In genomic region chr7:79512496-79512895, GRCm38 (mm10) we compare ENCODE assay signal across 16 mouse cellular contexts. TPM values are rescaled to one million over a fixed set of nuclear protein-coding genes. Genes with fewer than 3 reads are reported as not detected.
DNase-seq lines count a peak whose midpoint lies in the region; ATAC-seq and TF ChIP-seq lines count a peak whose summit lies in the region.
"Had no signal": no experiment of that assay in that cellular context is flagged by ENCODE, and none has a peak within 500 bp of the region (broad histone marks: within the 10 kb centered on the region; RNA-seq: fewer than 3 reads in every experiment).

No protein-coding gene starts in this region.

- WGBS in forebrain, embryonic 15.5 days: 19% methylated on average over 4 of the region's 4 CpGs
- 12% methylated on average over 4 of the region's 4 CpGs for WGBS in midbrain, embryonic 10.5 days
- WGBS in neural tube, embryonic 15.5 days: 7% methylated on average over 4 of the region's 4 CpGs

- peak overlapping the region; percentile 92 for H3K4me2 ChIP-seq in forebrain, embryonic 15.5 days (replicated peaks)
- H3K4me2 ChIP-seq in neural tube, embryonic 15.5 days: peak overlapping the region; percentile 87
- H3K4me2 ChIP-seq: heart, embryonic 12.5 days; lung, embryonic 15.5 days had no signal

- peak overlapping the region; percentile 35 for H3K9ac ChIP-seq in forebrain, embryonic 15.5 days (replicated peaks)
- 0 out of 2 replicates have a peak overlapping the region, but pooled peaks have one; percentile 11 for H3K9ac ChIP-seq in neural tube, embryonic 15.5 days (replicated peaks)
- H3K9ac ChIP-seq: heart, embryonic 12.5 days; lung, embryonic 15.5 days had no signal

- H3K9me3 ChIP-seq in forebrain, embryonic 15.5 days: no peaks in the 10 kb centered on the region
- no peaks in the 10 kb centered on the region for H3K9me3 ChIP-seq in midbrain, embryonic 10.5 days (replicated peaks)
- H3K9me3 ChIP-seq in neural tube, embryonic 15.5 days (replicated peaks): no peaks in the 10 kb centered on the region
- H3K9me3 ChIP-seq: heart, embryonic 12.5 days; lung, embryonic 15.5 days had no signal

- TF ChIP-seq CTCF in left cerebral cortex, adult 2 months (IDR thresholded peaks at IDR 0.05): no peak

- H3K36me3 ChIP-seq in forebrain, embryonic 15.5 days: peaks cover 11% of the 10 kb centered on the region; the same call in 1 of the 2 replicates
- peaks cover 32% of the 10 kb centered on the region for H3K36me3 ChIP-seq in midbrain, embryonic 10.5 days
- H3K36me3 ChIP-seq in neural tube, embryonic 15.5 days: no peaks in the 10 kb centered on the region
- H3K36me3 ChIP-seq: heart, embryonic 12.5 days; lung, embryonic 15.5 days had no signal

- peaks cover 90% of the 10 kb centered on the region for H3K4me1 ChIP-seq in forebrain, embryonic 15.5 days
- H3K4me1 ChIP-seq in midbrain, embryonic 10.5 days: peaks cover 96% of the 10 kb centered on the region
- peaks cover 91% of the 10 kb centered on the region for H3K4me1 ChIP-seq in neural tube, embryonic 15.5 days

- DNase-seq in left cerebral cortex, adult 2 months (ENCODE audit: extremely low spot score in 1 of 2, low spot score in 2 of 2): no peak
- no peak for DNase-seq in left cerebral cortex, adult 8-10 months (ENCODE audit: low spot score in 2 of 2)
- DNase-seq in midbrain, embryonic 10.5 days (ENCODE audit: low spot score): no peak
- no peak for DNase-seq in thymus, adult 18-20 months
- DNase-seq in heart, adult 11 months: no peak
- no peak for DNase-seq in testis, postnatal 14 days (ENCODE audit: low spot score)
- DNase-seq: gastrocnemius, postnatal 10 days; kidney, postnatal 10 days; liver; right cerebral cortex, postnatal 14 days; thymus, postnatal 4 days had no signal

- ATAC-seq in forebrain, embryonic 15.5 days (replicated peaks): no peak
- no peak for ATAC-seq in neural tube, embryonic 15.5 days (ENCODE audit: low FRiP score)

- no peaks in the 10 kb centered on the region for H3K27me3 ChIP-seq in forebrain, embryonic 15.5 days
- H3K27me3 ChIP-seq in midbrain, embryonic 10.5 days (ENCODE audit: low read depth, poor library complexity, severe bottlenecking): peaks cover 100% of the 10 kb centered on the region
- no peaks in the 10 kb centered on the region for H3K27me3 ChIP-seq in neural tube, embryonic 15.5 days (replicated peaks)

- H3K27ac ChIP-seq in left cerebral cortex, adult 2 months: peak overlapping the region; percentile 55; the same call in 1 of the 2 replicates
- peak overlapping the region; percentile 98 for H3K27ac ChIP-seq in forebrain, embryonic 15.5 days (replicated peaks)
- H3K27ac ChIP-seq in midbrain, embryonic 10.5 days (replicated peaks): 0 out of 2 replicates have a peak overlapping the region, but pooled peaks have one; percentile 23
- peak overlapping the region; percentile 98 for H3K27ac ChIP-seq in neural tube, embryonic 15.5 days (replicated peaks)
- H3K27ac ChIP-seq: lung, embryonic 15.5 days had no signal

- H3K4me3 ChIP-seq in left cerebral cortex, adult 2 months: no peak overlapping the region
- H3K4me3 ChIP-seq in forebrain, embryonic 15.5 days: peak overlapping the region; percentile 7
- H3K4me3 ChIP-seq in midbrain, embryonic 10.5 days: no peak overlapping the region
- H3K4me3 ChIP-seq in neural tube, embryonic 15.5 days (replicated peaks): no peak overlapping the region
- H3K4me3 ChIP-seq: heart, embryonic 12.5 days; lung, embryonic 15.5 days; megakaryocyte, embryonic 14.5 days had no signal

- intact Hi-C loops in left cerebral cortex, adult 2 months (cut with DNase I): no loop called here

RNA-seq across cellular contexts. Expression of gene Polg, which starts 46.3 kb away (rescaled TPM):
- total RNA-seq in left cerebral cortex, adult 2 months (2021): 100 to 1,000 TPM in 1 of 2 experiments, 10 to 100 TPM in 1; 86.7 to 100 TPM
- total RNA-seq in left cerebral cortex, adult 8-10 months (2022): 100 to 1,000 TPM in 1 of 4 experiments, 10 to 100 TPM in 3; 81.6 to 112 (median 91.0) TPM
- polyA plus RNA-seq in forebrain, embryonic 15.5 days (2015; fragmentation: Nextera tagmentation; extraction: Ambion mirVana): 32.9 and 35.8 TPM in 2 replicates
- polyA plus RNA-seq in midbrain, embryonic 10.5 days (2016; fragmentation: Nextera tagmentation; extraction: Ambion mirVana): 41.3 and 43.2 TPM in 2 replicates
- polyA plus RNA-seq in neural tube, embryonic 15.5 days (2015; fragmentation: Nextera tagmentation; extraction: Ambion mirVana): 24.2 and 25.0 TPM in 2 replicates

Comparison
In these comparisons a context has a peak if more than half of its experiments do, and no peak if none do; other contexts are left out.
1. H3K27ac ChIP-seq: peak in every context shown above with its lines; median percentile 98 in forebrain, embryonic 15.5 days; 98 in neural tube, embryonic 15.5 days; 55 in left cerebral cortex, adult 2 months; 23 in midbrain, embryonic 10.5 days.